Mouse (Mus musculus): Measurements from ENCODE around the gene Gm8298. TPM values are rescaled to one million over a fixed set of nuclear protein-coding genes. Genes with fewer than 3 reads are reported as not detected.

Gene Gm8298
- not detected for total RNA-seq (2023)

DNA sequence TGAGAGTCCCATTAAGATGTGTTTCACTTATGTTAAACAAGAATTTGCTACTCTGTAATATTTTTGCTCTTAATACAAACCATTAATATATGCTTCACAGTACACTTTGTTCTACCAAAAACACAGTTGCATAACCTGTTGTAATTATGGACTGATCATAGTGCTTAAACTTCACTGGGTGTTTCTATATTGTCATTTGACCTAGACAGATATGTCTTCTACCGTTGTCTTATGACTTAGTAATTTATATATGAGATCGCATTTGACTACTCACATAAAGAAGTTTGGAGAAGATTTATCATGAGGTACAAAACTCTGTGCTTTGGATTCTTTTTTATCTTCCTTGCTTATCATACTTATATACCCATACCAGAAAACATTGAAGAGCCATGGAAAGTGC lies at the start of gene Gm8298:
Gm8298 (plus strand) TSS at position 301 of the 400 bp plus-strand sequence.

DNA sequence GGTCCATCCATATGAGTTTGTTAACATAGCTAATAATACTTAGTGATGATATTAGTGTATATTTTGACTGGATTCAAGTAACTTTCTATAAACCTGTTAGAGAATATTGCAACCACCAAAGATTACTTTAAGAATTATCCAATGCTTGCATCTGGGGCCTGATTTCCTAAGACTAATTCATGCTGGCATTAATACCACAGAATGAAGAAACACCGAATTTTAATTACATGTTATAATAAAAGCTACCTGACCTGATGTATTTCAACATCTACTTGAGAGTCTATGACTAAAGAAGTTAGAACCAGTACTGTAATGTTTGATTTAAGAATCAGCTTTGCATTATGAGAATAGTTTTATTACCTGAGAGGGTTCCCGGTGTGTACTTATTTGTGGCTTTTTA lies 64.1 kb downstream of the Gm8298 start, which contains the start of gene C130079G13Rik:
C130079G13Rik (plus strand) TSS at position 301 of the 400 bp plus-strand sequence.

Other genes with a start within 250 kb of the Gm8298 start
- gene Gm5538, start 131.3 kb upstream of the Gm8298 start, total RNA-seq (2023): 1 to 10 TPM in 1 of 2 experiments, under 1 TPM in 1; 0.47 to 1.6 TPM
- gene C130079G13Rik, start 64.2 kb downstream of the Gm8298 start, total RNA-seq (2023): not detected
- gene Aadacl2, start 145.7 kb downstream of the Gm8298 start, total RNA-seq (2023): not detected
- gene Aadac, start 164.7 kb downstream of the Gm8298 start, total RNA-seq (2023): not detected
- not detected for gene Sucnr1, start 220.8 kb downstream of the Gm8298 start, total RNA-seq (2023)

Data from T-cell, adult 66 days (primary cell).